Comparison of ENCODE assay signal across 28 mouse cellular contexts in the genomic region with DNA sequence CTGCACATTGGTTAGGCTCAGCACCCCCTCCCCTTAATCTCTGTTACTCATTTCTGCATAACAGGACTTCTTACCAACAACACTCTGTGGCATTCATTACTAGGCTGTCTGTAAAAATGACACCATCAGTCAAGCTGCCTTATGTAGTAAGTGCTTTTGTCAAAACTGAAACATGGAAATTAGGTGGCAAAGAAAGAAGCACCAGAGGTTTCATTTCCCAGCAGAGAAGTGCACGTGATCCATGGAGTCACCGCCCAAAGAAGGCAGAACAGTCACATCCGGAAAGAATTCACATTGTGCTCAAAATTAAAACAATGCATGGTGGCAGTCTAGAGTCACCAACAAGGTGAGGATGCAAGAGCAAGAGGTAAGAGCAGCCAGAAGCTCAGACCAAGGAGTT. TPM values are rescaled to one million over a fixed set of nuclear protein-coding genes. Genes with fewer than 3 reads are reported as not detected.
DNase-seq lines count a peak whose midpoint lies in the region; ATAC-seq and TF ChIP-seq lines count a peak whose summit lies in the region.
"Had no signal": no experiment of that assay in that cellular context is flagged by ENCODE, and none has a peak within 500 bp of the region (broad histone marks: within the 10 kb centered on the region; RNA-seq: fewer than 3 reads in every experiment).

No protein-coding gene starts in this region.

- H3K9me3 ChIP-seq in forebrain, embryonic 16.5 days (ENCODE audit: control insufficient read depth, low read length): no peaks in the 10 kb centered on the region
- H3K9me3 ChIP-seq in forebrain, embryonic 14.5 days (replicated peaks; ENCODE audit: control insufficient read depth, low read length): no peaks in the 10 kb centered on the region
- no peaks in the 10 kb centered on the region for H3K9me3 ChIP-seq in hindbrain, embryonic 11.5 days (ENCODE audit: control insufficient read depth, low read length)
- H3K9me3 ChIP-seq: embryonic facial prominence, embryonic 15.5 days; forebrain, embryonic 10.5 days; hindbrain, embryonic 13.5 days had no signal

- WGBS in forebrain, embryonic 16.5 days: 78% methylated on average over 3 of the region's 3 CpGs
- WGBS in forebrain, embryonic 14.5 days: 85% methylated on average over 3 of the region's 3 CpGs
- 92% methylated on average over 3 of the region's 3 CpGs for WGBS in hindbrain, embryonic 11.5 days

- no peaks in the 10 kb centered on the region for H3K27me3 ChIP-seq in forebrain, embryonic 16.5 days (replicated peaks; ENCODE audit: control insufficient read depth, insufficient read depth, low read length)
- no peaks in the 10 kb centered on the region for H3K27me3 ChIP-seq in forebrain, embryonic 14.5 days (replicated peaks; ENCODE audit: control insufficient read depth, insufficient read depth, low read length)
- no peaks in the 10 kb centered on the region for H3K27me3 ChIP-seq in splenic B cell, adult 2 months (ENCODE audit: control insufficient read depth, insufficient read depth, low read length, poor library complexity, severe bottlenecking)
- no peaks in the 10 kb centered on the region for H3K27me3 ChIP-seq in hindbrain, embryonic 11.5 days (ENCODE audit: control insufficient read depth, insufficient read depth, low read length)
- H3K27me3 ChIP-seq: embryonic facial prominence, embryonic 15.5 days; hindbrain, embryonic 13.5 days; Patski had no signal

- no peak overlapping the region for H3K4me2 ChIP-seq in forebrain, embryonic 16.5 days (ENCODE audit: low read length)
- H3K4me2 ChIP-seq in forebrain, embryonic 14.5 days (ENCODE audit: low read length): no peak overlapping the region
- H3K4me2 ChIP-seq in hindbrain, embryonic 11.5 days (replicated peaks; ENCODE audit: low read depth, low read length): no peak overlapping the region
- H3K4me2 ChIP-seq: embryonic facial prominence, embryonic 15.5 days; hindbrain, embryonic 13.5 days had no signal

- no peak for TF ChIP-seq CTCF in layer of hippocampus, adult 2 months (conservative IDR thresholded peaks at IDR 0.05)
- TF ChIP-seq CTCF in bone marrow macrophage, adult 2 months (IDR thresholded peaks at IDR 0.05; ENCODE audit: low read depth, low read length): no peak

- H3K9ac ChIP-seq in forebrain, embryonic 16.5 days (replicated peaks; ENCODE audit: low read depth, low read length): no peak overlapping the region
- H3K9ac ChIP-seq in forebrain, embryonic 14.5 days (ENCODE audit: low read length): no peak overlapping the region
- H3K9ac ChIP-seq in hindbrain, embryonic 11.5 days (ENCODE audit: low read depth, low read length): no peak overlapping the region
- H3K9ac ChIP-seq: embryonic facial prominence, embryonic 15.5 days; hindbrain, embryonic 13.5 days had no signal

- H3K4me3 ChIP-seq in forebrain, embryonic 16.5 days (replicated peaks; ENCODE audit: low read length): no peak overlapping the region
- no peak overlapping the region for H3K4me3 ChIP-seq in forebrain, embryonic 14.5 days (ENCODE audit: low read depth, low read length)
- no peak overlapping the region for H3K4me3 ChIP-seq in layer of hippocampus, adult 2 months
- H3K4me3 ChIP-seq in bone marrow macrophage, adult 2 months (ENCODE audit: insufficient read depth, low read length): no peak overlapping the region
- H3K4me3 ChIP-seq in hindbrain, embryonic 11.5 days (ENCODE audit: low read depth, low read length): no peak overlapping the region
- H3K4me3 ChIP-seq: embryonic facial prominence, embryonic 15.5 days; erythroblast, embryonic 14.5 days; forebrain, embryonic 10.5 days; gastrocnemius, adult 2 months; hindbrain, embryonic 13.5 days had no signal

- no peak for DNase-seq in forebrain, embryonic 14.5 days (ENCODE audit: low spot score)
- no peak for DNase-seq in layer of hippocampus, adult 2 months (ENCODE audit: low spot score in 2 of 2)
- no peak for DNase-seq in layer of hippocampus, postnatal 25 days (ENCODE audit: extremely low spot score in 1 of 2, low spot score in 1 of 2)
- peak; percentile 2 for DNase-seq in splenic B cell, adult 2 months (ENCODE audit: low read depth, low spot score)
- no peak for DNase-seq in hindbrain, embryonic 11.5 days (ENCODE audit: low spot score)
- DNase-seq: adrenal gland, postnatal 14 days; cerebellum, adult 8-10 months; cerebellum, postnatal 14 days; embryo, embryonic 11 days; gastrocnemius, adult 2 months; gastrocnemius, postnatal 25 days; heart, postnatal 10 days; heart, postnatal 4 days had no signal

- TF ChIP-seq POLR2A in bone marrow macrophage, adult 2 months (IDR thresholded peaks at IDR 0.05; ENCODE audit: borderline replicate concordance, low read depth, low read length): no peak

- ATAC-seq in forebrain, embryonic 16.5 days: peak; percentile 31
- ATAC-seq in forebrain, embryonic 14.5 days: no peak
- no peak for ATAC-seq in hindbrain, embryonic 11.5 days (ENCODE audit: low FRiP score)
- ATAC-seq: activated CD4-positive, CD25-positive, alpha-beta regulatory T cell, adult 4 months; hindbrain, postnatal 0 days; Patski had no signal

- H3K36me3 ChIP-seq in forebrain, embryonic 16.5 days (ENCODE audit: control insufficient read depth, insufficient read depth): peaks cover 3% of the 10 kb centered on the region
- H3K36me3 ChIP-seq in forebrain, embryonic 14.5 days (ENCODE audit: control insufficient read depth, insufficient read depth, low read length): peaks cover 32% of the 10 kb centered on the region
- H3K36me3 ChIP-seq in splenic B cell, adult 2 months (ENCODE audit: control insufficient read depth, insufficient read depth, low read length, poor library complexity, severe bottlenecking): no peaks in the 10 kb centered on the region
- H3K36me3 ChIP-seq in hindbrain, embryonic 11.5 days (ENCODE audit: control insufficient read depth, insufficient read depth, low read length): no peaks in the 10 kb centered on the region

- 0 out of 2 replicates have a peak, but pooled peaks cover 2% of the 10 kb centered on the region for H3K4me1 ChIP-seq in forebrain, embryonic 16.5 days (replicated peaks; ENCODE audit: control insufficient read depth, insufficient read depth, low read length)
- no peaks in the 10 kb centered on the region for H3K4me1 ChIP-seq in forebrain, embryonic 14.5 days (ENCODE audit: control insufficient read depth, insufficient read depth, low read length)
- peaks cover 8% of the 10 kb centered on the region for H3K4me1 ChIP-seq in bone marrow macrophage, adult 2 months (ENCODE audit: control insufficient read depth, insufficient read depth, low read length)
- H3K4me1 ChIP-seq in hindbrain, embryonic 11.5 days (replicated peaks; ENCODE audit: control insufficient read depth, insufficient read depth, low read length): no peaks in the 10 kb centered on the region
- H3K4me1 ChIP-seq: embryonic facial prominence, embryonic 15.5 days; forebrain, embryonic 10.5 days had no signal

- H3K27ac ChIP-seq in forebrain, embryonic 16.5 days (ENCODE audit: low read length): no peak overlapping the region
- no peak overlapping the region for H3K27ac ChIP-seq in forebrain, embryonic 14.5 days (ENCODE audit: low read depth, low read length)
- H3K27ac ChIP-seq in layer of hippocampus, adult 2 months: peak overlapping the region; percentile 8; the same call in 1 of the 2 replicates
- peak overlapping the region; percentile 20; the same call in 1 of the 2 replicates for H3K27ac ChIP-seq in bone marrow macrophage, adult 2 months (ENCODE audit: insufficient read depth, low read depth, low read length)
- H3K27ac ChIP-seq in hindbrain, embryonic 11.5 days (ENCODE audit: low read depth, low read length): no peak overlapping the region
- H3K27ac ChIP-seq: embryonic facial prominence, embryonic 15.5 days; forebrain, embryonic 10.5 days; gastrocnemius, adult 2 months; hindbrain, embryonic 13.5 days; hindbrain, postnatal 0 days had no signal

RNA-seq across cellular contexts. Expression of a gene that starts 32.5 kb away (rescaled TPM):
- polyA plus RNA-seq in forebrain, embryonic 16.5 days (2015; fragmentation: Nextera tagmentation; extraction: Ambion mirVana): not detected in 2 replicates
- polyA plus RNA-seq in forebrain, embryonic 14.5 days (2014; fragmentation: Nextera tagmentation; extraction: Ambion mirVana): not detected in 2 replicates
- total RNA-seq in layer of hippocampus, adult 2 months (2021): not detected
- not detected for total RNA-seq in layer of hippocampus, postnatal 25 days (2021)
- polyA plus RNA-seq in bone marrow macrophage, adult 2 months (2012; ENCODE audit: insufficient read depth, insufficient read length, missing spikeins): not detected in 2 replicates
- not detected in 2 replicates for polyA plus RNA-seq in hindbrain, embryonic 11.5 days (2014; fragmentation: Nextera tagmentation; extraction: Ambion mirVana)
- total RNA-seq: adrenal gland, adult 18-20 months; adrenal gland, postnatal 14 days; common myeloid progenitor, adult 5-6 weeks; gastrocnemius, adult 2 months; gastrocnemius, postnatal 25 days; granulocyte monocyte progenitor cell, adult 5-6 weeks; heart, postnatal 10 days; hindbrain, postnatal 0 days had no signal
- polyA plus RNA-seq: C2C12; embryonic facial prominence, embryonic 11.5 days; embryonic facial prominence, embryonic 15.5 days; erythroblast, embryonic 14.5 days; forebrain, embryonic 10.5 days; heart, embryonic 14.5 days; hindbrain, embryonic 13.5 days; hindbrain, postnatal 0 days had no signal

Comparison
In these comparisons a context has a peak if more than half of its experiments do, and no peak if none do; other contexts are left out.
1. H3K27ac ChIP-seq: peak in layer of hippocampus, adult 2 months (single experiment) and bone marrow macrophage, adult 2 months (single experiment); none in forebrain, embryonic 16.5 days (single experiment), forebrain, embryonic 14.5 days (single experiment) and hindbrain, embryonic 11.5 days (single experiment).